Mouse (Mus musculus) heart, postnatal 10 days (tissue): Measurements from ENCODE around the gene Ess2. TPM values are rescaled to one million over a fixed set of nuclear protein-coding genes. Genes with fewer than 3 reads are reported as not detected.
"Not testable (repeated sequence)": the region's sequence is repeated elsewhere in the genome, so short reads cannot be mapped to it uniquely, and the experiment has no call there.

ENCODE experiments used
- DNase-seq, 2 experiments: peaks; one replicate each; pipeline ENCODE4 v3.0.0; 2021
- intact Hi-C: fragments of 180-260 bp; cut with DNase I; formaldehyde crosslinking; loops from one replicate; pipeline ENCODE4 v1.15.1; 2025
- total RNA-seq, 2 experiments: library from RNA; stranded (reverse); gene quantifications; 2 replicates each; pipeline ENCODE4 v1.2.3; 2021

Ess2 gene
- 10 to 100 TPM; 16.3 to 16.5 TPM for total RNA-seq

GRCm38 (mm10) chr16:17911052-17911595 is at the start of gene Ess2:
Gene Ess2 (minus strand): TSS chr16:17911348.
- DNase-seq, result peak; percentile 94

DNA sequence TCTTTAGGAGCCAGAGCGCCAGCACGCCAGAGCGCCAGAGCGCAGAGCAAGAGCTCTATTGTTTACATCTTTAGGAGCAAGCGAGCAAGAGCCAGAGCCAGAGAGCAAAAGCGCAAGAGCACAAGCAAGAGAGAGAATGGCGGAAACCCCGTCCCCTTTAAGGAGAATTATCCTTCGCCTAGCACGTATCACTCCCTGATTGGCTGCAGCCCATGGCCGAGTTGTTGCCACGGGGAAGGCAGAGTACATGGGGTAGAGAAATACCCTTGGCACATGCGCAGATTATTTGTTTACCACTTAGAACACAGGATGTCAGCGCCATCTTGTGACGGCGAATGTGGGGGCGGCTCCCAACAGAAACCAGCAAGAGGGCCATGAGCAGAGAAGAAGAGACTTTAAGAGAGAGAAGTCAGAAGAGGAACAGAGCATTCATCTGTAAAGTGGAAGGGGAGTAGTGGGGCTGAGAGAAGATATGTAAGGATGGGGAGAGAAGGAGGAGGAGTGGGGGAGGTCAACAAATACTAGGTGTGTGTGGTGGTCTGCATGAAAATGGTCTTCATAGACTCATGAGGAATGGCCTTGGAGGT is 45.0 kb upstream of the Ess2 start:
- intact Hi-C loops, DNase-seq: not testable (repeated sequence)

More at GRCm38 (mm10) chr16:17911052-17911595, at the start of gene Ess2:
- intact Hi-C loops, result loop anchor here (2.0 kb wide), 3 partner anchors 18 to 136 kb away; no protein-coding TSS in a partner anchor

GRCm38 (mm10) chr16:17951618-17952017 is 40.5 kb upstream of the Ess2 start:
- intact Hi-C loops, result no loop called here
- no peak for DNase-seq

DNA sequence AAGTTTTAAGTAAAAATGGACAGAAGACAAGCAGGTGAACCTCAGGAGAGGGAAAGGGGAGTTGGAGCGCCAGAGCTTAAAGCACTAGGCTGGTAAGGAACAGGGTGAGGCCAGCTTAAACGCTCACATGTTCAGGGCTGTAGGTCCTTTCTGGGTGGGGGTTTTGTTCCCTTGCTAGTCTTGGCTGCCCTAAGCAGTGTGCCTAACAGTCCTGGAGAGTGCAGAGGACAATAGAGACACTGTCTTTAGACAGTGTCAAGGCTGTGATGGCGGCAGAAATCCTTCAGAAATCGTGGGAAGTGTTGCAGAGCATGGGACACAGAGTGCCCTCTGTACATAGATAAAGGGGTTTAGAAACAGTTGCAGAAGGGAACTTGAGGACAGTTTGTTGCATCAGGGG is 38.9 kb upstream of the Ess2 start:
- DNase-seq, result no peak
- intact Hi-C loops, result no loop called here

DNA sequence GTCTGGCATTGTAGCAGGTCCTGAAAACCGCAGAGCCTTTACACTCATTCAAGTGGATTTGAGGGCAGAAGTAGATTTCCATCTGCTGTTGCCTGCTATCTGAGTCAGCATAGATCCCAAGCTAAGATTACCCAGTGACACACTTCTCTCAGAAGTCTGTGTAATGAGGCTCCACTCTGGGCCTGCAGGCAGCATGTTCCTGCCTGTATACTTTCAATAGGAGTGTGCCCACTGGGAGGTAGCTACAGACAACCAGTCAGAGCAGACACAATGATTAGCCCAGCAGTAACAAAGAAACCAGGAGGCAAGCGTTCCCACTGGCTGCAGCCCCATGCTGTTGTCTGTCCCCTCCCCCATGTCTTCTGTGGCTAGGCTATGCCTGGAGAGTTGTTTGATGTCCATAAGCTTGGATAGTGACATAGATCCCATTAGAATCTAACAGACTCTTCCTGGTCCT is 38.3 kb upstream of the Ess2 start:
- no peak for DNase-seq
- intact Hi-C loops, result no loop called here

DNA sequence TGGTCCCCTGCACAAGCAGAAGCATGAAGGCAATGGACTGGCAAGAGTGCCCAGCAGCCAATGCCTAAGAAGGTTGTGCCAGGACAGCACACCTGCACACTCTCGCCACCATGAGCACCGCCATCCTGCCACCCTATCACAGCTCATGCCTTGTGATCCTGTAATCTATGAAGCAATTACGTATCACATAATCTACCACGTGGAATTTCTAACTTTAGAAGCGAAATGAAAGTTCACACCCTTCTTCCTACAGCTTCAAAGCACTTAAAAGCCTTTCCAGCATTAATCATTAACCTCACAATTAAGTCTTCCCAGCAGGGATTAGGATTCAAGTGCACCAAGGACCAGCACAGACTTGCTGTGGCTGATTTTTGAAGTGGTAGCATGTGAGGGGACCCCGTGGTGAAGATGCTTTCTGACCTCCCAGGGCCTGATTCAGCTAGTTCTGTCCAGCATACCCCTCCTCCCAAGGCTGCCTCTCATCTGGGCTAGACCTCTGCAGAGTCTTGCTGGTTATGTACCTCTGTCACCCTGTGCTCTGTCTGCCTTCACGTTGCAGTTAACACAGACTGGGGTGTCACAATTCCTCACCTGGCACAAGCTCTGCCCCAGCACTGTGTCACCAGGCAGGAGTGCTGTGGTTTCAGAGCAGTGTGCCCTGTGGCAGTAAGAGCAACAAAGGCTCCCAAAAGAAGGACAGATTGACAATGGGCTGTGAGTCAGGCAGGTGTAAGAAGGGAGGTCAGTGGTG is 34.1 kb upstream of the Ess2 start:
- DNase-seq, result no peak
- intact Hi-C loops, result no loop called here

DNA sequence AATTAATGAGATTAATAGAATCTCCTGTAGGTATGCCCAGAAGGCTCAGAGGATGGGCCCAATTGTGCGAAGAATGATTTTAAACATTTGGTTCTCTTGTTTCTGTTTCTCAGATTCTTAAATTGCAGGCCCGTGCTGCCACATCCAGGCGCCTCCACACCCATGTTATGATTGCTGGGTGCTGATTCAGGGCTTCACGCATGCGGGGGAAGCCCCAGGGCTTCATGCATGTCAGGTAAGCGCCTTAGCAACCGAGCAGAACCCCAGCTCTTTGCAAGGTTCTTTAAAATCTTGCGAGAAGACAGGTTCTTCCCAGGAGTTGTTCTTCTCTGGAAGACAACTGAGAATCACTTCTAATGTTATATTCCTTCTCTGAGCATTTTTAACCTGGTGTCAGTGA is 32.3 kb upstream of the Ess2 start:
- DNase-seq, result no peak
- intact Hi-C loops, result no loop called here

- DNase-seq, result no peak
- intact Hi-C loops, result loop anchor here (2.0 kb wide), 1 partner anchor 29 kb away; the partner anchor contains the start of gene Ess2
These were observed 28.2 kb upstream of the Ess2 start for GRCm38 (mm10) chr16:17939255-17939751.

- peak; percentile 63 to 68 for DNase-seq
- intact Hi-C loops, result loop anchor here (2.0 kb wide), 1 partner anchor 28 kb away; the partner anchor contains the start of gene Ess2
These were observed 27.7 kb upstream of the Ess2 start for GRCm38 (mm10) chr16:17938821-17939220.

GRCm38 (mm10) chr16:17938187-17938586 is 27.0 kb upstream of the Ess2 start:
- DNase-seq, result no peak
- intact Hi-C loops, result loop anchor here (2.0 kb wide), 1 partner anchor 27 kb away; the partner anchor contains the start of gene Ess2

- intact Hi-C loops, result no loop called here
- no peak for DNase-seq
These were observed 25.6 kb upstream of the Ess2 start for GRCm38 (mm10) chr16:17936776-17937175.

DNA sequence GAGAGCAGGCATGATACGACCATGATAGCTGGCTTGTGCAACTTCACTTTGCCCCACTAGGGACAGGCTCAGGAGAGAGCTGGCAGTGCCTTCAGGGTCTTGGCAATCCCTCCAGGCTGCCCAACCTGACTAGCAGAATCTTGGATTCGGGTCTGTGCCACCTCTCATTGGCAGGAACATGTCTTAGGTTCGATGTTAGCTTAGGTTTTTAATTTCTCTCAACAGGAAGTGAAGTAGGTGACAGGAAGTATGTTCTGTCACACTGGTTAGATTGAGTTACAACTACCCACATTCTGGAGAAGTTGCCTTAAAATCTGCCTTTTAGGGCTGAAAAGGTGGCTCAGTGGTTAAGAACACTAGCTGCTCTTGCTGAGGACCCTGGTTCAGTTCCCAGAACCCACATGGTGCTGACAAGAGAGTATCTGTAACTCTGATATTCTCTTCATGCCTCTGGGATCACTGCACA is 23.3 kb upstream of the Ess2 start:
- no peak for DNase-seq
- intact Hi-C loops, result loop anchor here (5.0 kb wide), 1 partner anchor 113 kb away; no protein-coding TSS in a partner anchor

- intact Hi-C loops, result loop anchor here (5.0 kb wide), 1 partner anchor 113 kb away; no protein-coding TSS in a partner anchor
- no peak for DNase-seq
These were observed 22.7 kb upstream of the Ess2 start for GRCm38 (mm10) chr16:17933594-17934444.

DNA sequence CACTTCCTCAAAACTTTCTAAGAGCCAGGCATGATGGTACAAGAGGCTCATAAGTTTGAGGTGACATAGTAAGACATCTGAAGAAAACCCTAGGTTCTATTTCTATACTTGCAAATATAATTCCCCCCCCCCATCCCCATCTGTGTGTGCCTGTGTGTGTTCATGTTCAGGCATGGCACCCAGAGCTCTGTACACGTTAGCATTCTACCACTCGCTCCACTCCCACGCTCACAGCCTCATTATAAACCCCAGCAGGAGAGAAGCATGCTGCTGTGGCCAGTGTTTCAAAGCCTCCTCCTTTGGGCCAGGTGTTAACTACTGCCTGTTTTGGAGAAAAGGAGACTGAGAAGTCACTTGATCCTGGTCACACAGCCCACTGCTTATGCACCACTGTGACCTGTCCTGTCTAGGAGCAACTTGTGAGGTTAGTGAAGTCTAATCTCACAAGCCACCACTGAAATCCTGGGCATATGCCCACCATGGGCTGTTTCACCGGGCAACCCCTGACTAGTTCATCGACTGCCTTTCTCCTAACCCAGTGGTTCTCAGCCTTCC is 20.8 kb upstream of the Ess2 start:
- DNase-seq, result no peak
- intact Hi-C loops, result loop anchor here (5.0 kb wide), 1 partner anchor 115 kb away; no protein-coding TSS in a partner anchor

- DNase-seq, result no peak
- intact Hi-C loops, result loop anchor here (2.0 to 5.0 kb wide), 2 partner anchors 57 to 118 kb away; no protein-coding TSS in a partner anchor
These were observed 18.5 kb upstream of the Ess2 start for GRCm38 (mm10) chr16:17929631-17930030.

DNA sequence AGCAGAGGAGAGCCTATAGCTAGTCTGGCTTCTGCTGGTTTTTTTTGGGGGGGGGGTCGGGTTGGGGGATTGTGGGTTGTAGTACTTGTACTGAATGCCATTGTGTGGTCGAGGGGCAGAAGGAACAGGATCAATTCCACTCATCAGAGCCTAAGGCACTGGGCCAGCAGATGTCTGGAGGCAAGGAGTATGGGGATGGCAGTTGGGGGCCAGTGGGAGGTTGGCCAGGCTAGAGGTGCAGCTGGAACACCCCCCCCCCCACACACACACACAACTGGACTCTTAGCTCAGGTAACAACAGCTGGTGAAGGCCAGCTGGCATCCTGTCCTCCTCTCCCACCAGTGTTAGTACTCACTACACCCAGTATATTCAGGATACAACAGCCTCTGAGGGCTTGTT is 18.1 kb upstream of the Ess2 start:
- DNase-seq, result no peak
- intact Hi-C loops, result loop anchor here (2.0 kb wide), 1 partner anchor 58 kb away; no protein-coding TSS in a partner anchor

DNA sequence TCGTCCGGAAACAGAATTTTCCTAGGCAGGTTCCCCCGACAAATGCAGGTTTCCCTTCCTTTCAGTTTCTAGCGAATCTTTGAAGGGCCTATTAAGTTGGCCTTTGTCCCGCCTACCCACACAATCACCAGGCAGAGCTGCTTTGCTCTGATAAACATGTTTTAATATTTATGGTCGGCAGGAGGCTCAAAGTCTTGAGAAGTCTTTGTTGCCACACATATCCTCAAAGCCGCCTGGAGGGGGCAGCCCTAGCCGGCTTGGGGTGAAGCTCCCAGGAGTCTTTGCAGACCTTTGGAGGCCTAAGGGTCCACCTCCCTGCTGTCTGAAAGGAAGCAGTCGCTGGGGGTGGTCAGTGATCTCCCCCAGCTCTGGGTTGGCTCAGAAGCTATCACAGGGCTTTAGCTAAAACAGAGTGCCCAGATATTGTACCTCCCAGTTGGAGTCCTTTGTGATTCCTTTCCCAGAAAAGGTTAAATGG is 17.5 kb upstream of the Ess2 start:
- intact Hi-C loops, result loop anchor here (2.0 kb wide), 1 partner anchor 58 kb away; no protein-coding TSS in a partner anchor
- peak; percentile 73 to 85 for DNase-seq

DNA sequence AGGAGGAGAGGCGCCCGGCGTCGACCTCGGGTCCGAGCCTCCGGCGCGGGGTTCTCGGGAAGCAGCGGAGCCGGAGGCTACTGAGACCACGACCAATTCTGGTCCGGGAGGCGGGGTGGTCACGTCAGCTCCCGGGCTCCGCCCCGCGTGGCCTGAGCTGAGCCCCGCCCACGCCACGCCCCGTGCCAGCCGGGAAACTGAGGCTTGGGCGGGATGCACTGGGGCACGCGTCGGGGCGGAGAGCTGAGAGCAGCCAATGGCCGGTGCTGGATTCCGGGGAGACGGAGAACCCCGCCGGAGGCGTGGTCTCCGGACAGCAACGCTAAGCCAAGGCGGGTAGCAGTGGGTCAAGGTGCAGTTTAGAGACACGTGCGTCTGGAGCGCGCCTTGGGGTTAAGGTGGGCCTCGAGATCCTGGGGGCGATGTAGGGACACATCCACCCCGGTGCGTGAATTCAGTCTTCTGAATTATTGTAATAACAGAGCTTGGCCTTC is 17.0 kb upstream of the Ess2 start, which contains the start of gene Slc25a1:
Slc25a1 (minus strand) TSS at position 133 of the 494 bp plus-strand sequence.
- peak; percentile 75 to 77 for DNase-seq
- intact Hi-C loops, result loop anchor here (2.0 kb wide), 1 partner anchor 59 kb away; no protein-coding TSS in a partner anchor
